Mouse (Mus musculus) midbrain, embryonic 14.5 days (tissue): Measurements from ENCODE around the gene Adgrg1. TPM values are rescaled to one million over a fixed set of nuclear protein-coding genes. Genes with fewer than 3 reads are reported as not detected.

Experiments used
- ATAC-seq: fragments of 200-750 bp; cut with Nextera tagmentation; 2 replicates; pipeline ENCODE4 v1.8.0; 2017; ENCODE audit warnings: moderate number of reproducible peaks, moderate library complexity; ENCODE audit not compliant: low FRiP score, low TSS enrichment
- DNase-seq: peaks from one replicate; pipeline ENCODE4 v3.0.0-alpha.2; 2015
- H3K27ac ChIP-seq: fragments of 300-500 bp; sonication (generic); replicated peaks from 2 replicates; pipeline ENCODE4 v1.5.1; 2014; ENCODE audit warnings: mild to moderate bottlenecking, low read depth, low read length, moderate library complexity
- H3K27me3 ChIP-seq: fragments of 300-500 bp; sonication (generic); 2 replicates; pipeline ENCODE4 v1.6.1; 2014; ENCODE audit warnings: low read length, control low read depth, mixed read lengths; ENCODE audit not compliant: control insufficient read depth, insufficient read depth
- H3K36me3 ChIP-seq: fragments of 300-500 bp; sonication (generic); 2 replicates; pipeline ENCODE4 v1.6.1; 2014; ENCODE audit warnings: low read length, control low read depth; ENCODE audit not compliant: control insufficient read depth, insufficient read depth
- H3K4me1 ChIP-seq: fragments of 300-500 bp; sonication (generic); 2 replicates; pipeline ENCODE4 v1.6.1; 2014; ENCODE audit warnings: mild to moderate bottlenecking, antibody characterized with exemption, low read length, control low read depth; ENCODE audit not compliant: control insufficient read depth, insufficient read depth
- H3K4me2 ChIP-seq: fragments of 300-500 bp; sonication (generic); 2 replicates; pipeline ENCODE4 v1.6.1; 2014; ENCODE audit warnings: mild to moderate bottlenecking, low read length, moderate library complexity
- H3K4me3 ChIP-seq: fragments of 300-500 bp; sonication (generic); replicated peaks from 2 replicates; pipeline ENCODE4 v1.5.1; 2014; ENCODE audit warnings: low read depth, low read length
- H3K9ac ChIP-seq: fragments of 300-500 bp; sonication (generic); replicated peaks from 2 replicates; pipeline ENCODE4 v1.6.1; 2014; ENCODE audit warnings: mild to moderate bottlenecking, low read length, moderate library complexity
- H3K9me3 ChIP-seq: fragments of 300-500 bp; sonication (generic); 2 replicates; pipeline ENCODE4 v1.6.1; 2016; ENCODE audit warnings: low read length, control low read depth, mixed read lengths; ENCODE audit not compliant: control insufficient read depth
- WGBS: fragments of 180-500 bp; shearing (Covaris S2); extraction: QIAGEN DNeasy Blood & Tissue Kit; methylation state at CpG from one replicate; pipeline ENCODE4 v1.1.7; 2014; 5-methylcytosine and 5-hydroxymethylcytosine counted together
- polyA plus RNA-seq: library from polyadenylated mRNA; unstranded; fragments of >200 nt; fragmentation: Nextera tagmentation; extraction: Ambion mirVana; gene quantifications from 2 replicates; pipeline ENCODE4 v1.2.1, GENCODE M21; 2014

Adgrg1 gene
- polyA plus RNA-seq, 1 experiment from 2014 or later: 165 TPM

DNA sequence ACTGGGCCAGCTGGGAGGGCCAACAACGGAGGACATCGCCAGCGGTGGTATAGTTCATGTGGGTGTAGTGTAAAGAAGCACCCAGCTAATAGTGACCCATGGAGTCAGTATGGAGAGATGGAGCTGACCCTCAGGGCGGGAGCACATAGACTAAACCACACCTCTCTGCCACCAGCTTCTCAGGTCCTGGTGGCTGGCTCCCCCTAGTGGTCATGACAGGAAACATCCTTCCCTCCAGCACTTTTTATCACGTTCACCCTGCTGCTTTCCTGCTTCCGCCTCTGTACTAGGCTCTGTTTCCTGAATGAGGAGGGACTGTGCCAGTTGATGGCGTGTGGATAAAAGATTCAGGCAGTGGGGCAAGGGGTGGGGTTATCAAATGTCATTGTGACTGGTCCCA, 27.1 kb downstream of the Adgrg1 start:
- H3K27ac ChIP-seq: peak overlapping the region; percentile 98
- no peaks in the 10 kb centered on the region for H3K27me3 ChIP-seq
- H3K4me1 ChIP-seq: peaks cover 46% of the 10 kb centered on the region
- ATAC-seq: peak; percentile 62; the same call in 1 of the 2 replicates
- peaks cover 44% of the 10 kb centered on the region for H3K36me3 ChIP-seq
- H3K9me3 ChIP-seq: no peaks in the 10 kb centered on the region
- DNase-seq: peak; percentile 88
- 6% methylated on average over 7 of the region's 7 CpGs for WGBS
- H3K9ac ChIP-seq: peak overlapping the region; percentile 1; the same call in 1 of the 2 replicates
- H3K4me2 ChIP-seq: peak overlapping the region; percentile 96
- H3K4me3 ChIP-seq: no peak overlapping the region

DNA sequence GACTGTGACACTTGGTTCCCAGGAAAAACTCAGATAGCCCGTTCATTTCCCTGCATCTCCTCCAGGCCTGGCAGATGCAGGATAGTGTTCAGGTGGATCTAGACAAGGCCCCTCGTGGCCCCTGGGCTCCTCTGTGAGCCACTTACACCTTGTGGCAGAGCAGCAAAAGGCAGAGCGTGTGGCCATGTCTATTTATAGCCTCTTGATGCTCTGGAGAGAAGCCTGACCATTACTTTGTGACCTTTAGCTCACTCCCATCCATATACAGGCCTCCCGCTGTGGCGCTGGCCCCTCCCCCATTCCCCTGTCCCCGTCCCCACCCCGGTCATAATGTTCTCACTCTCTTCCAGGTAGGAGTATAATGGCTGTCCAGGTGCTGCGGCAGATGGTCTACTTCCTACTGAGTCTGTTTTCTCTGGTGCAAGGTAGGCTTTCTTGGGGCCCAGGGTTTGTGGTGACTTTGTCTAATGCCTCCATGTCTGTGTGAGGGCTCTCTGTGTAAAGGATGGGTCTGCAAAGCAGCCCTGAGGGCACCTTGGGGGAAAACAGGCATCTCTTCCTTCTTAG, 27.6 kb downstream of the Adgrg1 start:
- H3K4me2 ChIP-seq: 0 out of 2 replicates have a peak overlapping the region, but pooled peaks have one; percentile 96
- H3K27ac ChIP-seq: no peak overlapping the region
- H3K4me3 ChIP-seq: no peak overlapping the region
- no peak overlapping the region for H3K9ac ChIP-seq
- 65% methylated on average over 8 of the region's 8 CpGs for WGBS
- peaks cover 49% of the 10 kb centered on the region for H3K36me3 ChIP-seq
- H3K27me3 ChIP-seq: no peaks in the 10 kb centered on the region
- no peaks in the 10 kb centered on the region for H3K9me3 ChIP-seq
- H3K4me1 ChIP-seq: peaks cover 41% of the 10 kb centered on the region
- ATAC-seq: no peak
- no peak for DNase-seq

DNA sequence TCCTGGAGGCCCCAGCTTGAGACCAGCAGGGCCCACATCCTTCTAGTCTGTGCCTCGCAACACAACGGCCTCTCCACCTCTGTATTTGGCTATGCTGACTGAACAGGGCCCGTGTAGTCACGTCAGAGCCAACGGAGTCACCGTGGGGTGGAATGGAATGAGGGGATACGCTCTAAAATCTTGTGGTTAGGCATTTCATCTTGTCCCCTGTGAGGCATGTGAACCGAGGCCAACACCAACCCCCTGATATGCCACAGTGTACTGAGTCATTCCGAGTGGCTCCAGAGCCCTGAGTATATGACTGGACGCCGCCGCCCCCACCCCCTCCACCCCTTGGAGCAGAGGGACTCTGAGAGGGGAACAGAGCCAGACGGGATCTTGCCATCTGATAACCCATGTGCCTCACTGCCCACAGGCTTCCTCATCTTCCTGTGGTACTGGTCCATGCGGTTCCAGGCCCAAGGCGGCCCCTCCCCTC, 37.9 kb downstream of the Adgrg1 start:
- no peaks in the 10 kb centered on the region for H3K27me3 ChIP-seq
- no peaks in the 10 kb centered on the region for H3K4me1 ChIP-seq
- ATAC-seq: no peak
- H3K4me3 ChIP-seq: no peak overlapping the region
- no peak overlapping the region for H3K9ac ChIP-seq
- no peaks in the 10 kb centered on the region for H3K9me3 ChIP-seq
- peaks cover 87% of the 10 kb centered on the region for H3K36me3 ChIP-seq
- no peak overlapping the region for H3K4me2 ChIP-seq
- no peak for DNase-seq
- H3K27ac ChIP-seq: no peak overlapping the region
- WGBS: 88% methylated on average over 15 of the region's 15 CpGs

DNA sequence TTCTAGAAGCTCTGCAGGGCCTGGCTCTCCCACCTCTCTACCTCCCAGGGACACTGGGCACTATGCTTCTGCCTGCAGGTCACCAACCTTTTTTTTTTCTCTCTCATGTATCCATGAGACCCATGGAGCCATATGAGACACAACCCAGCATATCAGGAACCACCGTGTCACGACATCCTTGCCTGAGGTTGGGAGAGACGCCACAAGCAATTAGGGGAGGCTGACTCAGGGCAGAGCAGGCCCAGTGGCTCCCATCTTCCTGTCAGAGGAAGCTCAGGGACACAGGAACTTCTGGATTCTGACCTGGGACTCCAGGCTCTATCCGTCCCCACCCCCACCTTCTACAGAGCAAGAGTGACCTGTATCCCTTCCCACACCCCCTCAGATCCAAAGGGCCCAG, 41.3 kb downstream of the Adgrg1 start:
- no peaks in the 10 kb centered on the region for H3K27me3 ChIP-seq
- no peaks in the 10 kb centered on the region for H3K9me3 ChIP-seq
- H3K4me3 ChIP-seq: no peak overlapping the region
- ATAC-seq: no peak
- H3K36me3 ChIP-seq: peaks cover 53% of the 10 kb centered on the region
- 86% methylated on average over 4 of the region's 4 CpGs for WGBS
- DNase-seq: no peak
- no peak overlapping the region for H3K9ac ChIP-seq
- H3K4me1 ChIP-seq: no peaks in the 10 kb centered on the region
- H3K27ac ChIP-seq: peak overlapping the region; percentile 26; the same call in 1 of the 2 replicates
- no peak overlapping the region for H3K4me2 ChIP-seq

DNA sequence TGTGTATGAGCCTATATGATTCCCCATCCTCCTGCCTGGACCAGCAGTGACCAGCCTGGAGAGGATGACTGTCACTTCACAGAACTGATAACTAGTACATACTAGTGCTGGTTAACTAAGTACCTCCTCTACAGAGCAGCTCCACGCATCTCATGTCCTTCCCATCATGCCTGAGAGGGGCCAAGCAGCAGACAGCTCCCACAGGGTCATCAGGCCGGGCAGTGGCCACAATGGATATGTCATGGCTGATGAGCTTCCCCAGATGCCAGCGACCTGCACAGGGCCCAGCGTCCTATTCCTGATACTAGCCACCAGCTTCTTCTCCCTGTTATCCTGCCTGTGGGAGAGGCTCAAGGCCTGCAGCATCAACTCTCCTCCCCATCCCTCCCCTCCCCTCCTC, 42.1 kb downstream of the Adgrg1 start:
- H3K9ac ChIP-seq: no peak overlapping the region
- ATAC-seq (no peak), DNase-seq (no peak)
- H3K4me2 ChIP-seq: no peak overlapping the region
- no peak overlapping the region; the same call in 1 of the 2 replicates for H3K27ac ChIP-seq
- no peaks in the 10 kb centered on the region for H3K9me3 ChIP-seq
- peaks cover 45% of the 10 kb centered on the region for H3K36me3 ChIP-seq
- 47% methylated on average over 4 of the region's 4 CpGs for WGBS
- no peak overlapping the region for H3K4me3 ChIP-seq
- H3K4me1 ChIP-seq: no peaks in the 10 kb centered on the region
- H3K27me3 ChIP-seq: no peaks in the 10 kb centered on the region

DNA sequence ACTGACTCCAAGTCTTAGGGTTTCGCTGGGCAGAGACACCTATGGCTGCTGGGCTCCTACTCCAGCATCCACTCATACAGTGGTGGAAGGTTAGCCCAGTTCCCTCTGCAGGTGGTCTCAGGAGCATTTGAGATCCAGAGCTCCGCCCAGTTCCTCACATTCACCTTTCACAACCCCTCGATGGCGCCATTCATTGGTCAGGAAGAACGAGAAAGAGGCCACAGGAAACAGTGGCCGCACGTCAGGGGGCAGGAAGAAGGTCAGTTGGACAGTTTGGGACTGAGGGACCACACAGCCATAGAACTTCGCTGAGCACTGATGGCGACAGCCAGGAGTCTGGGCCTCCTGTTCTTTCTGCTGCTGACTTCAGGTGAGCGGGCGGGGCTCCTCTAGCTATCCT, 42.9 kb downstream of the Adgrg1 start, which contains the start of gene Adgrg3:
Adgrg3 (plus strand) TSS at position 242 of the 400 bp plus-strand sequence.
- ATAC-seq: 0 out of 2 replicates have a peak, but pooled peaks have one; percentile 34

DNA sequence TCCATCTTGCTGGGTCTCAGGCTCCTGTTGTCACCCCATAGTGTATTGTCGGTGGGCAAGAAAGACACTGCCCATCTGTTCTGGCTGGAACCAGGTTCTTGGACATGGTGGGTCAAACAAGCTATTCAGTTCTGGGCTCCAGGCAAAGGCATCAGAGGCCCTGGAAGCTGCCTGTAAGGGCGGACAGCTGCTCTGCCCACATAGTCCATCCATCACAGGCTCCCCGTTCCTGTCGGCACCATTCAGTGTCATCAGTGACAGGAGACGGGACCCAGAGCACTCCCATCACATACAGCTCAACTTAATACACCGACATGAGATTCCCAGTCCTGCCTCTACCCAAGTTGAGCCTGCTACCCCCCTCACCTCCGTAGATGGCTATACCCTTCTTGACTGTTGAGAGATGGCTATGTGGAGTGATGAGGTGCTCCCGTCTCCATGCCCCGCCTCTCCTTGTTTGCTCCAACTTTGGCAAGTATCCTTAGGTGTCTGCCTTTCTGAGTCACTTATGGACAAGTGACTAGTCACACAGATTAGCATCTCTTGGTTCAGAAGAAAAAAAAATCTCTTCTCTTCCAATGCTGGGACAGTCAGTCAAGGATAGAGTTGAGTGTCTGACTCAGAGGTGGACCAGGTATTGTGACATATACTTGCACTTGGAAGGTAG, 43.6 kb downstream of the Adgrg1 start:
- Histone ChIP-seq H3K4me3 (no peak overlapping the region), H3K9ac (no peak overlapping the region), H3K9me3 (no peaks in the 10 kb centered on the region), H3K36me3 (peaks cover 31% of the 10 kb centered on the region), H3K27me3 (no peaks in the 10 kb centered on the region), H3K27ac (no peak overlapping the region), H3K4me1 (no peaks in the 10 kb centered on the region), H3K4me2 (no peak overlapping the region)
- DNase-seq: no peak
- ATAC-seq: no peak
- 91% methylated on average over 9 of the region's 9 CpGs for WGBS

More for the DNA sequence above, 42.9 kb downstream of the Adgrg1 start, which contains the start of gene Adgrg3:
- 85% methylated on average over 11 of the region's 11 CpGs for WGBS
- no peaks in the 10 kb centered on the region for H3K27me3 ChIP-seq
- DNase-seq: no peak
- H3K9me3 ChIP-seq: no peaks in the 10 kb centered on the region
- no peak within 1 kb of the TSS for H3K4me2 ChIP-seq
- H3K27ac ChIP-seq: no peak within 1 kb of the TSS; the same call in 1 of the 2 replicates
- H3K36me3 ChIP-seq: peaks cover 37% of the 10 kb centered on the region
- no peak within 1 kb of the TSS for H3K4me3 ChIP-seq
- H3K9ac ChIP-seq: no peak within 1 kb of the TSS
- no peaks in the 10 kb centered on the region for H3K4me1 ChIP-seq

DNA sequence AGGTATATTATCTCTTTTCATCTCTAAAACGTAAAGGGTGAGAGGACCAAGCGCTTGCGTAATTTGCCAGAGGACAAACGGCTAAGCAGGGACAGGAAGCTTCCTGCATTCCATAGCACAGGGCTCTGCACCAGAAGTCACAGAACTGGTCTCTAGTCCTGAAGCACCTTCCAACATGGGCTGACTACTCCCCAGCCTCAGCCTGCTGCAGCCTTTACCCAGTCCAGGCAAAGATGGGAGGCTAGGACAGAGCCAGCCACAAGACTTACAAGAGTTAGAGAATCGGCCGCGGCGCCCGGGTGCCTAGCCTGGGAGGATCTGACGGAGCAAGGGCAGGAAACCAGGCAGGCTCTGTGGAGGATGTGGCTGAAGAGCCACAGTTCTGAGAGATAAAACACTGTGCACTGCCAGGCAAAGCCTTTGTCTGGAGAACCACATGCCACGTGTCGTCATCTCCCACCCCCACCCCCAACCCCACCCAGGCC, 45.8 kb downstream of the Adgrg1 start:
- no peak for DNase-seq
- H3K36me3 ChIP-seq: peaks cover 9% of the 10 kb centered on the region; the same call in 1 of the 2 replicates
- H3K4me3 ChIP-seq: no peak overlapping the region
- no peak overlapping the region for H3K9ac ChIP-seq
- ATAC-seq: no peak
- H3K4me1 ChIP-seq: no peaks in the 10 kb centered on the region
- H3K4me2 ChIP-seq: no peak overlapping the region
- no peaks in the 10 kb centered on the region for H3K27me3 ChIP-seq
- no peaks in the 10 kb centered on the region for H3K9me3 ChIP-seq
- 80% methylated on average over 12 of the region's 12 CpGs for WGBS
- H3K27ac ChIP-seq: no peak overlapping the region
